Comparison of ENCODE assay signal across 9 mouse cellular contexts in the genomic region with DNA sequence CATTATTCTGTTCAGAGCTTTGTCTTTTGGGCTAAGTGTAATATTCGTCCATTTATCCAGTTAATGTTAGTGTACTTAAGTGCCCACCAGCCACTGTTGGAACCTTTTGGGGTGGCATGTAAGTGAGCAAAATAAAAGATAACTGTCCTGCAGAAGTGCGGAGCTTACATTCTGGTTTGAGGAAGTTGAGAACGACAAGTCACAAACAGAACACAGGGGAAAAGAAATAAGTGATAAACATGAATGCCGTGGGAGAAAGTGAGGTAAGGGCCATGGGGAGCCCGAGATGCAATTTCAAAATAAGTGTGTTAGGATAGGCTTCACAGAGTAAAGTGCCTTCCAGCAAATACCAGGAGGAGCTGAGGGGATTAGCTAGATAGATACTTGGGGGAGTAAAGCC. TPM values are rescaled to one million over a fixed set of nuclear protein-coding genes. Genes with fewer than 3 reads are reported as not detected.
A peak's percentile ranks its signal among the peaks of the same experiment; 100 is the strongest.
DNase-seq lines count a peak whose midpoint lies in the region; ATAC-seq and TF ChIP-seq lines count a peak whose summit lies in the region.
"Had no signal": no experiment of that assay in that cellular context is flagged by ENCODE, and none has a peak within 500 bp of the region (broad histone marks: within the 10 kb centered on the region; RNA-seq: fewer than 3 reads in every experiment).

No protein-coding gene starts in this region.

- no peak for TF ChIP-seq CTCF in C2C12 (IDR thresholded peaks at IDR 0.05; ENCODE audit: control insufficient read depth, insufficient read depth, insufficient read length)

- WGBS in hindbrain, embryonic 10.5 days: 79% methylated on average over 5 of the region's 5 CpGs
- 8% methylated on average over 5 of the region's 5 CpGs for WGBS in macrophage (ENCODE audit: missing documents)

- peaks cover 19% of the 10 kb centered on the region for H3K79me3 ChIP-seq in C2C12 (ENCODE audit: low read depth)

- H3ac ChIP-seq in C2C12 (ENCODE audit: control insufficient read depth, insufficient read length, low read depth): no peak overlapping the region

- H3K79me2 ChIP-seq in C2C12 (ENCODE audit: control insufficient read depth, insufficient read depth) (peaks cover 30% of the 10 kb centered on the region), macrophage (ENCODE audit: inconsistent target) (peaks cover 34% of the 10 kb centered on the region)

- no peak overlapping the region for H3K27ac ChIP-seq in hindbrain, embryonic 10.5 days
- no peak overlapping the region for H3K27ac ChIP-seq in macrophage

- H3K4me1 ChIP-seq in erythroblast, embryonic 14.5 days (ENCODE audit: control insufficient read depth): peaks cover 18% of the 10 kb centered on the region
- H3K4me1 ChIP-seq in hindbrain, embryonic 10.5 days (replicated peaks): peaks cover 23% of the 10 kb centered on the region

- no peak for DNase-seq in hindbrain, embryonic 10.5 days (ENCODE audit: low spot score)
- DNase-seq in urinary bladder, postnatal 36 days (ENCODE audit: low spot score in 2 of 2): no peak
- no peak for DNase-seq in spleen, postnatal 10 days (ENCODE audit: low spot score in 2 of 2)
- DNase-seq in gastrocnemius, postnatal 36 days: no peak

- no peak for ATAC-seq in erythroblast, adult 5-6 weeks (replicated peaks; ENCODE audit: low FRiP score, poor library complexity, severe bottlenecking)

- intact Hi-C loops in gastrocnemius, postnatal 36 days (cut with DNase I): no loop called here

- peaks cover 22% of the 10 kb centered on the region for H3K9me3 ChIP-seq in erythroblast, embryonic 14.5 days (ENCODE audit: control insufficient read depth, low read length)
- H3K9me3 ChIP-seq in hindbrain, embryonic 10.5 days: no peaks in the 10 kb centered on the region

- peaks cover 4% of the 10 kb centered on the region for H3K27me3 ChIP-seq in erythroblast, embryonic 14.5 days (ENCODE audit: control insufficient read depth)
- peaks cover 3% of the 10 kb centered on the region for H3K27me3 ChIP-seq in C2C12 (ENCODE audit: control insufficient read depth, insufficient read depth, insufficient read length)
- H3K27me3 ChIP-seq in hindbrain, embryonic 10.5 days (ENCODE audit: insufficient read depth, poor library complexity, severe bottlenecking): peaks cover 2% of the 10 kb centered on the region; the same call in 1 of the 2 replicates

- H3K36me3 ChIP-seq in erythroblast, embryonic 14.5 days (ENCODE audit: control insufficient read depth): peaks cover 29% of the 10 kb centered on the region
- H3K36me3 ChIP-seq in C2C12 (ENCODE audit: control insufficient read depth, insufficient read depth) (peaks cover 26% of the 10 kb centered on the region), macrophage (ENCODE audit: inconsistent target) (peaks cover 31% of the 10 kb centered on the region)
- H3K36me3 ChIP-seq in hindbrain, embryonic 10.5 days: peaks cover 29% of the 10 kb centered on the region

- H3K4me3 ChIP-seq in erythroblast, embryonic 14.5 days (replicated peaks): peak overlapping the region; percentile 76
- peak overlapping the region; percentile 75 for H3K4me3 ChIP-seq in C2C12 (ENCODE audit: insufficient read depth, poor library complexity, severe bottlenecking)
- peak overlapping the region; percentile 68 for H3K4me3 ChIP-seq in hindbrain, embryonic 10.5 days
- H3K4me3 ChIP-seq in macrophage (ENCODE audit: inconsistent target): peak overlapping the region; percentile 80

TF ChIP-seq in C2C12, 6 proteins besides CTCF, POLR2A, EP300 and RAD21:
- no peak for TF ChIP-seq MYOD1 (IDR thresholded peaks at IDR 0.05; ENCODE audit: control insufficient read depth, insufficient read length, low read depth)
- TF ChIP-seq MYOG (IDR thresholded peaks at IDR 0.05; ENCODE audit: control insufficient read depth, extremely low read depth, insufficient read length): no peak
- no peak for TF ChIP-seq USF1 (IDR thresholded peaks at IDR 0.05; ENCODE audit: low read depth)
- TF ChIP-seq CEBPB (IDR thresholded peaks at IDR 0.05; ENCODE audit: low read depth): no peak
- no peak for TF ChIP-seq MAX (IDR thresholded peaks at IDR 0.05)
- TF ChIP-seq FOSL1 (IDR thresholded peaks at IDR 0.05; ENCODE audit: insufficient read depth, low read length, poor library complexity, severe bottlenecking): no peak

RNA-seq across cellular contexts. Expression of a gene that starts 3.0 kb away (rescaled TPM):
- polyA plus RNA-seq in erythroblast, embryonic 14.5 days (2012): 0.03 TPM in 1 of 2 replicates, not detected in the other
- total RNA-seq in erythroblast, adult 5-6 weeks (2015; ENCODE audit: low replicate concordance): 2.9 and 3.5 TPM in 2 replicates
- 2.0 and 2.2 TPM in 2 replicates for total RNA-seq in erythroblast, adult 5-6 weeks (2017; ENCODE audit: low replicate concordance)
- polyA plus RNA-seq in C2C12 (2012; fragmentation: generic; extraction: Trizol) (4.6 TPM), macrophage (2018) (2.3 to 5.9 TPM (median 5.0 TPM) in 3 replicates)
- 9.6 and 12.3 TPM in 2 replicates for polyA plus RNA-seq in hindbrain, embryonic 10.5 days (2016; fragmentation: Nextera tagmentation; extraction: Ambion mirVana)
- 1 to 10 TPM in 17 of 26 experiments, under 1 TPM in 7, not detected in 2; 0.25 to 4.6 (median 1.5) TPM for total RNA-seq in macrophage (2018; cell fraction: chromatin; rRNA removed)
- total RNA-seq in macrophage (2018; cell fraction: cytosol; rRNA removed): 1 to 10 TPM; 1.4 to 6.2 (median 4.0) TPM
- total RNA-seq in macrophage (2018; cell fraction: nucleus; rRNA removed): 1 to 10 TPM in 24 of 26 experiments, under 1 TPM in 2; 0.74 to 6.3 (median 2.3) TPM
- total RNA-seq in gastrocnemius, postnatal 36 days (2021): 1 to 10 TPM; 2.1 to 3.2 TPM

RNA-seq across cellular contexts. Expression of a gene that starts 48.3 kb away (rescaled TPM):
- polyA plus RNA-seq in erythroblast, embryonic 14.5 days (2012): under 0.01 TPM in 1 of 2 replicates, not detected in the other
- 0.19 TPM in 1 of 2 replicates, not detected in the other for total RNA-seq in erythroblast, adult 5-6 weeks (2015; ENCODE audit: low replicate concordance)
- total RNA-seq in erythroblast, adult 5-6 weeks (2017; ENCODE audit: low replicate concordance): 0.09 TPM in 1 of 2 replicates, not detected in the other
- 0.01 TPM for polyA plus RNA-seq in C2C12 (2012; fragmentation: generic; extraction: Trizol)
- 0.29 and 0.52 TPM in 2 replicates for polyA plus RNA-seq in hindbrain, embryonic 10.5 days (2016; fragmentation: Nextera tagmentation; extraction: Ambion mirVana)
- not detected for total RNA-seq in macrophage (2018; cell fraction: chromatin; rRNA removed)
- not detected for total RNA-seq in macrophage (2018; cell fraction: cytosol; rRNA removed)
- not detected for total RNA-seq in macrophage (2018; cell fraction: nucleus; rRNA removed)
- polyA plus RNA-seq in macrophage (2018): not detected in 3 replicates
- total RNA-seq in gastrocnemius, postnatal 36 days (2021): under 1 TPM; 0.05 to 0.07 TPM
- total RNA-seq: hematopoietic stem cell, adult 5-6 weeks had no signal

RNA-seq across cellular contexts. Expression of a gene that starts 50.5 kb away (rescaled TPM):
- not detected in 2 replicates for polyA plus RNA-seq in erythroblast, embryonic 14.5 days (2012)
- not detected in 2 replicates for total RNA-seq in erythroblast, adult 5-6 weeks (2015; ENCODE audit: low replicate concordance)
- total RNA-seq in erythroblast, adult 5-6 weeks (2017; ENCODE audit: low replicate concordance): not detected in 2 replicates
- not detected for polyA plus RNA-seq in C2C12 (2012; fragmentation: generic; extraction: Trizol)
- 7.2 and 28.1 TPM in 2 replicates for polyA plus RNA-seq in hindbrain, embryonic 10.5 days (2016; fragmentation: Nextera tagmentation; extraction: Ambion mirVana)
- not detected for total RNA-seq in macrophage (2018; cell fraction: chromatin; rRNA removed)
- total RNA-seq in macrophage (2018; cell fraction: cytosol; rRNA removed): not detected
- not detected for total RNA-seq in macrophage (2018; cell fraction: nucleus; rRNA removed)
- polyA plus RNA-seq in macrophage (2018): not detected in 3 replicates
- not detected for total RNA-seq in gastrocnemius, postnatal 36 days (2021)
- total RNA-seq: hematopoietic stem cell, adult 5-6 weeks had no signal
